Mouse (Mus musculus) cerebellum, postnatal 4 days (tissue): Measurements from ENCODE around the gene Nr4a1.

Experiments
- DNase-seq, 2 experiments: peaks; one replicate each; pipeline ENCODE4 v3.0.0; 2022; ENCODE audit warnings: low spot score in 2 of 2, mixed read lengths in 1 of 2

The Nr4a1 gene

GRCm38 (mm10) chr15:101315832-101316231, 61.8 kb downstream of the Nr4a1 start:
- peak; percentile 78 to 90 for DNase-seq

- no peak for DNase-seq
Observed at GRCm38 (mm10) chr15:101316279-101316912, 62.3 kb downstream of the Nr4a1 start.

- no peak for DNase-seq
Observed at GRCm38 (mm10) chr15:101316913-101317813, 63.1 kb downstream of the Nr4a1 start.

GRCm38 (mm10) chr15:101317814-101318500, 63.9 kb downstream of the Nr4a1 start:
- no peak for DNase-seq

- DNase-seq = no peak
Observed at GRCm38 (mm10) chr15:101318889-101319765, 65.1 kb downstream of the Nr4a1 start.

- no peak for DNase-seq
Observed at GRCm38 (mm10) chr15:101320010-101320617, 66.0 kb downstream of the Nr4a1 start.

GRCm38 (mm10) chr15:101320618-101321041, 66.6 kb downstream of the Nr4a1 start:
- no peak for DNase-seq

GRCm38 (mm10) chr15:101321126-101321525, 67.1 kb downstream of the Nr4a1 start:
- no peak for DNase-seq

- DNase-seq = no peak
Observed at GRCm38 (mm10) chr15:101322106-101322505, 68.0 kb downstream of the Nr4a1 start.

- DNase-seq = no peak
Observed at GRCm38 (mm10) chr15:101322640-101323039, 68.6 kb downstream of the Nr4a1 start.

- DNase-seq = no peak
Observed at GRCm38 (mm10) chr15:101323511-101323910, 69.4 kb downstream of the Nr4a1 start.
